ENCODE assay signal across 8 mouse cellular contexts in the genomic region with DNA sequence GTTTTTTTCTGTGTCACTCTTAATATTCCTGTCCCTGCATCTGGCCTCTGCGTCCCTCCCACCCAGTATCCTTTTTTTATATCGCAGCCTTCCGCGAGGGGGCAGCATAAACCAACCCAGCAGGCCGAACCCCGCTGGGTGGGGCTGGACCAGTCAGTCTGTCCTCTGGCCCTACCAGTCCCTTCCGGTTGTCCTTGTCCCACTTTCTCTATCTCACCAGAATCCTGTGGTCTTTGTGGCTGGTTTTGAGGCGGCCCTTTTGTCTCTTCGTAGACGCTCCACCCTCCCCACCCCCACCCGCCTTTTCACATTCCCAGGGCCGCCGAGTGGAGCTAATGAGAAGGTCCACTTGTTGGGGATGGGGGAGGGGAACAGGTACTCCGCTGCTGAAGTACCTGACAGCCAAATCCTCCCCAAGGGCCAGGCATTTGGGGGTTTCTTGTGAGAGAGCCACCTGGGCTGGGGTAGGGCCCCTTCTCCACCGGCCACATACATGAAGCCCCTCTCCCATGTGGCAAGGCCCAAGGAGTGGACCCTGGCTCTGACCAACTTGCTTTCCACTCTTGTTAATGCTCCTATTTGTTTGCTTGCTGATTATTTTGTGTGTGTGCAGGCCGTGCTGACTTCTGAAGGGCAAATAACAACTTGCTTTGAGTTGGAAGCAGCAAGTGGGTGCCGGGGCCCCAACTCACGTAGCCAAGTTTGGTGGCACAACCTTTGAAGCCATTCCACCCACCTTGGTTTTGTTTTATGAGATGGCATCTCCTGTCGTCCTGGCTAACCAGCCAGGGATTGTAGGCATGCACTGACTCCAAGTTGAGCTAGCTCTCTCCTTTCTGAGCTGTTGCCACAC. TPM values are rescaled to one million over a fixed set of nuclear protein-coding genes. Genes with fewer than 3 reads are reported as not detected.
DNase-seq lines count a peak whose midpoint lies in the region; ATAC-seq and TF ChIP-seq lines count a peak whose summit lies in the region.

A gene (minus strand): TSS at position 267 of the 853 bp plus-strand sequence.

- no peaks in the 10 kb centered on the region for H3K4me1 ChIP-seq in cortical plate, adult 2 months (ENCODE audit: control insufficient read depth, insufficient read depth, low read length)
- H3K4me1 ChIP-seq in hindbrain, postnatal 0 days (ENCODE audit: insufficient read depth, low read length) = peaks cover 25% of the 10 kb centered on the region

- no peaks in the 10 kb centered on the region for H3K9me3 ChIP-seq in hindbrain, postnatal 0 days (ENCODE audit: low read length)

- H3K9ac ChIP-seq in hindbrain, postnatal 0 days (replicated peaks; ENCODE audit: low read length) = peak within 1 kb of the TSS; percentile 84

- peak; percentile 61; the same call in 1 of the 2 replicates for TF ChIP-seq CTCF in cortical plate, adult 2 months (IDR thresholded peaks at IDR 0.05; ENCODE audit: extremely low read depth, insufficient read depth, low read length)
- TF ChIP-seq CTCF in hindbrain, postnatal 0 days (IDR thresholded peaks at IDR 0.05; ENCODE audit: low read depth) = peak; percentile 88
- TF ChIP-seq CTCF in left cerebral cortex, adult 2 months (IDR thresholded peaks at IDR 0.05) = peak; percentile 82

- no peak within 1 kb of the TSS; the same call in 1 of the 2 replicates for H3K27ac ChIP-seq in cortical plate, adult 2 months (ENCODE audit: insufficient read depth, low read length)
- peak within 1 kb of the TSS; percentile 89 for H3K27ac ChIP-seq in hindbrain, postnatal 0 days
- peak within 1 kb of the TSS; percentile 63 for H3K27ac ChIP-seq in left cerebral cortex, adult 2 months

- H3K4me2 ChIP-seq in hindbrain, postnatal 0 days (ENCODE audit: low read depth, low read length) = peak within 1 kb of the TSS; percentile 91

- DNase-seq in adipocyte (ENCODE audit: low spot score) = peak; percentile 90
- DNase-seq in gastrocnemius, adult 8-10 months (ENCODE audit: low spot score in 2 of 2) = peak; percentile 83 to 85
- DNase-seq in hindbrain, postnatal 0 days (ENCODE audit: low spot score) = peak; percentile 90
- DNase-seq in left cerebral cortex, adult 2 months (ENCODE audit: extremely low spot score in 1 of 2, low spot score in 2 of 2) = peak; percentile 78 to 87
- peak; percentile 76 for DNase-seq in right cerebral cortex, adult 18-20 months
- peak; percentile 86 for DNase-seq in urinary bladder, adult 2 months (ENCODE audit: low spot score)

- peak within 1 kb of the TSS; percentile 51 for H3K4me3 ChIP-seq in cortical plate, adult 2 months (ENCODE audit: insufficient read depth, low read length)
- H3K4me3 ChIP-seq in hindbrain, postnatal 0 days (ENCODE audit: low read length) = peak within 1 kb of the TSS; percentile 84
- peak within 1 kb of the TSS; percentile 63 for H3K4me3 ChIP-seq in left cerebral cortex, adult 2 months

- H3K27me3 ChIP-seq in hindbrain, postnatal 0 days (ENCODE audit: insufficient read depth, low read length) = no peaks in the 10 kb centered on the region

- ATAC-seq in hindbrain, postnatal 0 days = peak; percentile 75
- peak; percentile 81 for ATAC-seq in megakaryocyte, adult 5-6 weeks (ENCODE audit: poor library complexity, severe bottlenecking)

- 19% methylated on average over 19 of the region's 19 CpGs for WGBS in hindbrain, postnatal 0 days

- H3K36me3 ChIP-seq in hindbrain, postnatal 0 days (ENCODE audit: insufficient read depth, low read length) = no peaks in the 10 kb centered on the region

- no peak for TF ChIP-seq POLR2A in cortical plate, adult 2 months (IDR thresholded peaks at IDR 0.05; ENCODE audit: extremely low read depth, insufficient read depth, low read length)

- intact Hi-C loops in left cerebral cortex, adult 2 months (cut with DNase I) = loop anchor here (1.0 kb wide), 2 partner anchors 40 to 93 kb away; no protein-coding TSS in a partner anchor

RNA-seq across cellular contexts. Expression of the gene that starts here (rescaled TPM):
- 6.9 and 7.1 TPM in 2 replicates for polyA plus RNA-seq in cortical plate, adult 2 months (2012; rRNA removed)
- total RNA-seq in gastrocnemius, adult 8-10 months (2022) = 1 to 10 TPM; 1.0 to 1.8 (median 1.5) TPM
- total RNA-seq in hindbrain, postnatal 0 days (2014; rRNA removed) = 68.9 and 76.5 TPM in 2 replicates
- 55.6 and 57.5 TPM in 2 replicates for polyA plus RNA-seq in hindbrain, postnatal 0 days (2015; fragmentation: Nextera tagmentation; extraction: Ambion mirVana)
- 1 to 10 TPM; 7.9 to 8.2 TPM for total RNA-seq in left cerebral cortex, adult 2 months (2021)
- 0.51 and 0.78 TPM in 2 replicates for total RNA-seq in megakaryocyte, adult 5-6 weeks (2015)
- total RNA-seq in megakaryocyte, adult 5-6 weeks (2017) = 0.37 and 0.66 TPM in 2 replicates
- polyA plus RNA-seq in urinary bladder, adult 2 months (2012; rRNA removed) = 37.9 and 38.6 TPM in 2 replicates

Comparison
In these comparisons a context has a peak if more than half of its experiments do, and no peak if none do; other contexts are left out.
1. Peak in ATAC-seq in megakaryocyte, adult 5-6 weeks; RNA of the gene not detected or under 1 TPM.